Mouse (Mus musculus) myocyte (in vitro differentiated cells): ENCODE data around the gene Sap30l.
"Not testable (repeated sequence)": the region's sequence is repeated elsewhere in the genome, so short reads cannot be mapped to it uniquely, and the experiment has no call there.

Source experiments
- CEBPB ChIP-seq: IDR thresholded peaks from 2 replicates; pipeline ENCODE4 v1.6.1; 2011; ENCODE audit warnings: mild to moderate bottlenecking, moderate library complexity; ENCODE audit not compliant: poor library complexity, insufficient read depth, severe bottlenecking
- E2F4 ChIP-seq: IDR thresholded peaks from one replicate; pipeline ENCODE4 v1.6.1; 2011; ENCODE audit warnings: mild to moderate bottlenecking, control low read depth, moderate library complexity; ENCODE audit not compliant: insufficient read depth
- MAX ChIP-seq: IDR thresholded peaks from one replicate; pipeline ENCODE4 v1.6.1; 2011; ENCODE audit warnings: low read depth, mild to moderate bottlenecking, control low read depth
- MYOG ChIP-seq, 3 experiments: IDR thresholded peaks; one replicate each; pipeline ENCODE4 v1.6.1; 2011; ENCODE audit warnings: control low read depth in 2 of 3, low read depth in 2 of 3, mild to moderate bottlenecking in 2 of 3; ENCODE audit not compliant: insufficient read length in 2 of 3, control insufficient read depth in 1 of 3, insufficient read depth in 1 of 3
- POLR2A ChIP-seq: IDR thresholded peaks from one replicate; pipeline ENCODE4 v1.6.1; 2011; ENCODE audit warnings: low read depth, mild to moderate bottlenecking, control low read depth, moderate library complexity; ENCODE audit not compliant: insufficient read length
- TCF12 ChIP-seq: IDR thresholded peaks from one replicate; pipeline ENCODE4 v1.6.1; 2011; ENCODE audit warnings: mild to moderate bottlenecking, control low read depth; ENCODE audit not compliant: poor library complexity, insufficient read depth, severe bottlenecking
- USF1 ChIP-seq: IDR thresholded peaks from one replicate; pipeline ENCODE4 v1.6.1; 2011; ENCODE audit warnings: low read depth, mild to moderate bottlenecking, control low read depth, moderate library complexity

DNA sequence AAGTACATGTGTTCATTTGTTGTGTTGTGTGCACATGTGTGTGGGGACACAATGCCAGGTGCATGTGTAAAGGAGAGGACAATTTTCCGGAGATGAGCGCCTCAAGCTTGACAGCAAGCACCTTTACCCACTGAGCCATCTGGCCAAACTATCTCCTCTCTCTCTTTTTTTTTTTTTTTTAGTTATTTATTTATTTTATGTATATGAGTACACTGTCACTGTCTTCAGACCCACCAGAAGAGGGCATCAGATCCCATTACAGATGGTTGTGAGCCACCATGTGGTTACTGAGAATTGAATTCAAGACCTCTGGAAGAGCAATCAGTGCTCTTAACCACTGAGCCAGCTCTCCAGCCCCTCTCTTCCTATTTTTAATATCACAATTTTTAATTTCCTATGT lies 21.7 kb downstream of the Sap30l start:
- not testable (repeated sequence) for TF ChIP-seq POLR2A; E2F4; MAX; MYOG (IDR thresholded peaks at IDR 0.05; ENCODE audit: control insufficient read depth in 1 of 3, insufficient read depth in 1 of 3, insufficient read length in 2 of 3, low read depth in 2 of 3); TCF12; CEBPB; USF1
